In the genomic region with DNA sequence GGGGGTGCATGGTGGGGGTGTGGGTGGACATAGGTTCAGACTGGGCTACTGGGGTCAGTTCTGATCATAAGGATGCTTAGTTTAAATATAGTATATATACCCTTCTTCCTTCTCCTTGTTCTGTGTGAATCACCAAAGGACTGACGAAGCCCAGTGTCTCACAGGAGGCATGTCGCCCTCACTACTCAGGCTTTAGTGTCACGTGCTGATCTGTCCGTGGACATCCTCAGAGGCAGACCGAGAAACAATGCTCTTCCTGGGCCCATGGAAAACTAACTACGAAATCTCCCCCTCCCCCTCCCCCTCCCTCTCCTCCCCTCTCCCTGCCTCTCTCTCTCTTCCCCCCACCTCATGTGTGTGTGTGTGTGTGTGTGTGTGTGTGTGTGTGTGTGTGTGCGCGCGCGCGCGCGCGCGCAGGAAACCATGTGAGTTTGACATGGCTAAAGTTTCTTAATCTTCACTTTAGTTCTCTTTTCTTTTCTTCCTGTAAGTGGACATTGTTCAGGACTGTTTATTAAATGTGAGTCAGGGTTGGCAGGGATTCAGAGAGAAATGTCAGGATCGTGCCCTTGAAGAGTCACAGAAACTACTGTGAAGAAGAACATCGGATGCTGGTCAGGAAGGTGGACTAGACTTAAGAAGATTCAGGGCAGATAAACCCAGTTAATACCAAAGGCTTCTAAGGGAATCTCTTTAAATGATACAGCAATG, we compare ENCODE assay signal across 19 mouse cellular contexts. TPM values are rescaled to one million over a fixed set of nuclear protein-coding genes. Genes with fewer than 3 reads are reported as not detected.
DNase-seq lines count a peak whose midpoint lies in the region; ATAC-seq and TF ChIP-seq lines count a peak whose summit lies in the region.
"Had no signal": no experiment of that assay in that cellular context is flagged by ENCODE, and none has a peak within 500 bp of the region (broad histone marks: within the 10 kb centered on the region; RNA-seq: fewer than 3 reads in every experiment).

No protein-coding gene starts in this region.

- H3K9ac ChIP-seq in kidney, embryonic 14.5 days (ENCODE audit: low read depth, low read length): no peak overlapping the region
- H3K9ac ChIP-seq in stomach, embryonic 14.5 days (replicated peaks; ENCODE audit: low read depth, low read length): no peak overlapping the region
- H3K9ac ChIP-seq in stomach, postnatal 0 days (ENCODE audit: low read length): no peak overlapping the region
- H3K9ac ChIP-seq: embryonic facial prominence, embryonic 13.5 days; heart, embryonic 15.5 days; midbrain, embryonic 15.5 days had no signal

- WGBS in kidney, adult 2 months: 83% methylated on average over 17 of the region's 17 CpGs
- 95% methylated on average over 15 of the region's 17 CpGs for WGBS in kidney, embryonic 14.5 days
- 68% methylated on average over 17 of the region's 17 CpGs for WGBS in stomach, embryonic 14.5 days
- 71% methylated on average over 17 of the region's 17 CpGs for WGBS in stomach, postnatal 0 days

- H3K9me3 ChIP-seq in kidney, embryonic 14.5 days (ENCODE audit: control insufficient read depth, low read length): peaks cover 3% of the 10 kb centered on the region; the same call in 1 of the 2 replicates
- H3K9me3 ChIP-seq in stomach, embryonic 14.5 days (ENCODE audit: control insufficient read depth, low read depth, low read length): peaks cover 4% of the 10 kb centered on the region; the same call in 1 of the 2 replicates
- H3K9me3 ChIP-seq in stomach, postnatal 0 days (ENCODE audit: control insufficient read depth, low read length): 0 out of 2 replicates have a peak, but pooled peaks cover 3% of the 10 kb centered on the region
- H3K9me3 ChIP-seq: heart, embryonic 15.5 days; midbrain, embryonic 15.5 days had no signal

- H3K4me2 ChIP-seq in kidney, embryonic 14.5 days (replicated peaks; ENCODE audit: low read depth, low read length): no peak overlapping the region
- H3K4me2 ChIP-seq in stomach, embryonic 14.5 days (replicated peaks; ENCODE audit: low read depth, low read length): no peak overlapping the region
- no peak overlapping the region for H3K4me2 ChIP-seq in stomach, postnatal 0 days (replicated peaks; ENCODE audit: low read depth)
- H3K4me2 ChIP-seq: embryonic facial prominence, embryonic 13.5 days; heart, embryonic 15.5 days; midbrain, embryonic 15.5 days had no signal

- TF ChIP-seq CTCF in kidney, adult 2 months (conservative IDR thresholded peaks at IDR 0.05; ENCODE audit: insufficient read depth, insufficient read length, low read depth, low read length): no peak
- TF ChIP-seq CTCF in stomach, postnatal 0 days (IDR thresholded peaks at IDR 0.05; ENCODE audit: low read depth): no peak
- TF ChIP-seq CTCF in bone marrow macrophage, adult 2 months (IDR thresholded peaks at IDR 0.05; ENCODE audit: low read depth, low read length): no peak

- no peaks in the 10 kb centered on the region for H3K27me3 ChIP-seq in kidney, adult 2 months (replicated peaks; ENCODE audit: control insufficient read depth, insufficient read depth, low read length)
- no peaks in the 10 kb centered on the region for H3K27me3 ChIP-seq in kidney, embryonic 14.5 days (ENCODE audit: control insufficient read depth, insufficient read depth, low read length)
- no peaks in the 10 kb centered on the region for H3K27me3 ChIP-seq in stomach, embryonic 14.5 days (ENCODE audit: control insufficient read depth, insufficient read depth, low read length)
- no peaks in the 10 kb centered on the region for H3K27me3 ChIP-seq in stomach, postnatal 0 days (ENCODE audit: control insufficient read depth, insufficient read depth, low read length)
- H3K27me3 ChIP-seq: embryonic facial prominence, embryonic 13.5 days; heart, embryonic 15.5 days; midbrain, embryonic 15.5 days had no signal

- H3K36me3 ChIP-seq in kidney, adult 2 months (ENCODE audit: control insufficient read depth, insufficient read depth, low read length): no peaks in the 10 kb centered on the region
- no peaks in the 10 kb centered on the region for H3K36me3 ChIP-seq in kidney, embryonic 14.5 days (ENCODE audit: control insufficient read depth, insufficient read depth, low read length)
- H3K36me3 ChIP-seq in stomach, embryonic 14.5 days (ENCODE audit: control insufficient read depth, insufficient read depth, low read length): no peaks in the 10 kb centered on the region
- H3K36me3 ChIP-seq in stomach, postnatal 0 days (ENCODE audit: control insufficient read depth, insufficient read depth, low read length): no peaks in the 10 kb centered on the region
- H3K36me3 ChIP-seq: embryonic facial prominence, embryonic 13.5 days; heart, embryonic 15.5 days; midbrain, embryonic 15.5 days had no signal

- H3K27ac ChIP-seq in kidney, adult 2 months (ENCODE audit: insufficient read depth, low read depth, low read length): no peak overlapping the region
- H3K27ac ChIP-seq in kidney, embryonic 14.5 days (ENCODE audit: low read depth, low read length): no peak overlapping the region
- no peak overlapping the region for H3K27ac ChIP-seq in stomach, embryonic 14.5 days (ENCODE audit: low read length)
- no peak overlapping the region for H3K27ac ChIP-seq in stomach, postnatal 0 days (replicated peaks)
- H3K27ac ChIP-seq in bone marrow macrophage, adult 2 months (ENCODE audit: insufficient read depth, low read depth, low read length): peak overlapping the region; percentile 48
- H3K27ac ChIP-seq: embryonic facial prominence, embryonic 13.5 days; heart, embryonic 15.5 days; midbrain, embryonic 15.5 days had no signal

- no peak for TF ChIP-seq POLR2A in kidney, adult 2 months (IDR thresholded peaks at IDR 0.05; ENCODE audit: low read depth, low read length)
- TF ChIP-seq POLR2A in bone marrow macrophage, adult 2 months (IDR thresholded peaks at IDR 0.05; ENCODE audit: borderline replicate concordance, low read depth, low read length): no peak

- DNase-seq in kidney, adult 2 months: peak; percentile 49
- no peak for DNase-seq in stomach, postnatal 0 days (ENCODE audit: low spot score)
- no peak for DNase-seq in cerebellum, adult 18-20 months
- no peak for DNase-seq in left cerebral cortex, adult 9 months (ENCODE audit: low spot score in 2 of 2)
- no peak for DNase-seq in ovary, adult 18-20 months (ENCODE audit: low spot score)
- DNase-seq: cerebellum, adult 2 months; kidney, adult 18-20 months; thymus, adult 18-20 months had no signal

- no peaks in the 10 kb centered on the region; the same call in 1 of the 2 replicates for H3K4me1 ChIP-seq in kidney, adult 2 months (ENCODE audit: control insufficient read depth, insufficient read depth, low read length)
- H3K4me1 ChIP-seq in kidney, embryonic 14.5 days (ENCODE audit: control insufficient read depth, insufficient read depth, low read length): no peaks in the 10 kb centered on the region; the same call in 1 of the 2 replicates
- no peaks in the 10 kb centered on the region for H3K4me1 ChIP-seq in stomach, embryonic 14.5 days (ENCODE audit: control insufficient read depth, insufficient read depth, low read length)
- no peaks in the 10 kb centered on the region for H3K4me1 ChIP-seq in stomach, postnatal 0 days (replicated peaks; ENCODE audit: control insufficient read depth, insufficient read depth)
- H3K4me1 ChIP-seq in bone marrow macrophage, adult 2 months (ENCODE audit: control insufficient read depth, insufficient read depth, low read length): peaks cover 4% of the 10 kb centered on the region; the same call in 1 of the 2 replicates
- H3K4me1 ChIP-seq: embryonic facial prominence, embryonic 13.5 days; midbrain, embryonic 15.5 days had no signal

- ATAC-seq in kidney, embryonic 14.5 days (ENCODE audit: low FRiP score, low TSS enrichment): no peak
- 0 out of 2 replicates have a peak, but pooled peaks have one; percentile 14 for ATAC-seq in stomach, embryonic 14.5 days (ENCODE audit: insufficient number of reproducible peaks, insufficient read depth, low FRiP score, low read depth)
- ATAC-seq in stomach, postnatal 0 days (ENCODE audit: low FRiP score, low TSS enrichment): no peak
- ATAC-seq: midbrain, embryonic 15.5 days had no signal

- no peak for TF ChIP-seq EP300 in stomach, postnatal 0 days (optimal IDR thresholded peaks at IDR 0.05)

- H3K4me3 ChIP-seq in kidney, adult 2 months (ENCODE audit: insufficient read depth, low read depth, low read length): no peak overlapping the region
- no peak overlapping the region for H3K4me3 ChIP-seq in kidney, embryonic 14.5 days (ENCODE audit: low read length)
- no peak overlapping the region for H3K4me3 ChIP-seq in stomach, embryonic 14.5 days (ENCODE audit: low read depth, low read length)
- H3K4me3 ChIP-seq in stomach, postnatal 0 days (ENCODE audit: low read depth, low read length): no peak overlapping the region
- no peak overlapping the region for H3K4me3 ChIP-seq in bone marrow macrophage, adult 2 months (ENCODE audit: insufficient read depth, low read length)
- H3K4me3 ChIP-seq: embryonic facial prominence, embryonic 13.5 days; heart, embryonic 15.5 days; midbrain, embryonic 15.5 days had no signal

RNA-seq across cellular contexts. Expression of a gene that starts 22.2 kb away (rescaled TPM):
- not detected in 2 replicates for polyA plus RNA-seq in kidney, adult 2 months (2012; rRNA removed)
- not detected in 2 replicates for polyA plus RNA-seq in kidney, embryonic 14.5 days (2014; fragmentation: Nextera tagmentation; extraction: Ambion mirVana)
- not detected in 2 replicates for polyA plus RNA-seq in stomach, embryonic 14.5 days (2014; fragmentation: Nextera tagmentation; extraction: Ambion mirVana)
- polyA plus RNA-seq in stomach, postnatal 0 days (2015; fragmentation: Nextera tagmentation; extraction: Ambion mirVana): not detected in 2 replicates
- polyA plus RNA-seq in bone marrow macrophage, adult 2 months (2012; ENCODE audit: insufficient read depth, insufficient read length, missing spikeins): not detected in 2 replicates
- polyA plus RNA-seq: cerebellum, adult 2 months; cortical plate, adult 2 months; embryonic facial prominence, embryonic 13.5 days; forebrain, embryonic 11.5 days; heart, embryonic 15.5 days; hindbrain, embryonic 11.5 days; limb, embryonic 14.5 days; lung, embryonic 16.5 days; midbrain, embryonic 15.5 days had no signal
